Mouse (Mus musculus): ENCODE results near the gene Map2k6. TPM values are rescaled to one million over a fixed set of nuclear protein-coding genes. Genes with fewer than 3 reads are reported as not detected.

The Map2k6 gene
- polyA plus RNA-seq, 1 experiment from 2014 or later, result 4.2 TPM

DNA sequence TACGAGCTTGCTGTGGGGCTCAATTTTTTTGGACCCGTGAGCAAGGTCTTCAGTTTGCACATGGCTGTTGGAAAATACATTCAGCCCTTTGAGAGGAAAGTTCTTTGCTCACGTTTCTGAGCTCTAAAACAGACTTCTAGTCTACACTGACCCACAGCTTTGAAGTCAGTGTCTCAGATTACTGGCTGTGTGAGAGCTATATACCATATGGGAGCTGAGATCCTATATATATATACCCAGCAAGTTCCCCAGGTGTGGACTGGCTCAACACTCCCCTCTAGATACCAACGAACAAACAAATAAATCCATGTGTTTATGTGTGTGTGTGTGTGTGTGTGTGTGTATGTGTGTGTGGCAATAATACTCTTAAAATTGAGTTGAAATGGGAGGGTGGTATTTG, 83.7 kb downstream of the Map2k6 start:
- no peaks in the 10 kb centered on the region for H3K27me3 ChIP-seq (ENCODE audit: insufficient read depth, low read length)
- peaks cover 21% of the 10 kb centered on the region for H3K4me1 ChIP-seq (ENCODE audit: insufficient read depth)
- WGBS (ENCODE audit: insufficient replicate concordance), result 81% methylated on average over 4 of the region's 4 CpGs
- H3K27ac ChIP-seq (ENCODE audit: low read depth), result no peak overlapping the region
- H3K9me3 ChIP-seq (ENCODE audit: low read length), result 0 out of 2 replicates have a peak, but pooled peaks cover 3% of the 10 kb centered on the region
- ATAC-seq (no peak), DNase-seq (no peak)
- H3K4me2 ChIP-seq (ENCODE audit: low read depth, low read length), result no peak overlapping the region
- H3K36me3 ChIP-seq (replicated peaks; ENCODE audit: insufficient read depth, low read length), result peaks cover 3% of the 10 kb centered on the region; the same call in 1 of the 2 replicates
- no peak for TF ChIP-seq CTCF (IDR thresholded peaks at IDR 0.05; ENCODE audit: low read depth)
- no peak for TF ChIP-seq EP300 (IDR thresholded peaks at IDR 0.05; ENCODE audit: low read depth)
- H3K9ac ChIP-seq (replicated peaks), result no peak overlapping the region
- no peak overlapping the region for H3K4me3 ChIP-seq (ENCODE audit: low read depth, low read length)

DNA sequence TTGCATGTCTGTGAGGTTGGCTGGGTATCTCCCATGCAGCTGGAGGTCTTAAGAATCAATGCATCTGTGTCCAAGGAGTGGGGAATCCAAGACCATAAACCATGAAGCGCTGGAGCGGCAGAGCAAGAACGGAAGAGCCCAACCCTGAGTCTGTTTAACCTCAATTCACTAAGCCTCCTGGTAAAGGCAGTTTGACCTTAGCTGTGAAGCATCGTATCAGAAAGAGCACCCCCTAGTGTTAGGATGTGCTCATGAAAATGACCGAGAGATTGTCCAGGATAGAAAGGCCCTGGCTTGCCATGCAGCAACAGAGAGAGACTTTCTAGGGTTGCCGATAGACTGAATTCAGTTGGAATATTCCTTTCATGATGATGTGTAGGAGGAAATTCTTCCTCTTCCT, 84.2 kb downstream of the Map2k6 start:
- H3K9me3 ChIP-seq (ENCODE audit: low read length), result 0 out of 2 replicates have a peak, but pooled peaks cover 3% of the 10 kb centered on the region
- no peak overlapping the region for H3K4me3 ChIP-seq (ENCODE audit: low read depth, low read length)
- 13% methylated on average over 6 of the region's 6 CpGs for WGBS (ENCODE audit: insufficient replicate concordance)
- H3K27ac ChIP-seq (ENCODE audit: low read depth), result 0 out of 2 replicates have a peak overlapping the region, but pooled peaks have one; percentile 2
- H3K4me2 ChIP-seq (ENCODE audit: low read depth, low read length), result no peak overlapping the region
- H3K9ac ChIP-seq (replicated peaks), result no peak overlapping the region
- H3K36me3 ChIP-seq (replicated peaks; ENCODE audit: insufficient read depth, low read length), result peaks cover 3% of the 10 kb centered on the region; the same call in 1 of the 2 replicates
- peaks cover 15% of the 10 kb centered on the region for H3K4me1 ChIP-seq (ENCODE audit: insufficient read depth)
- TF ChIP-seq CTCF (IDR thresholded peaks at IDR 0.05; ENCODE audit: low read depth) (peak; percentile 92), EP300 (IDR thresholded peaks at IDR 0.05; ENCODE audit: low read depth) (no peak)
- DNase-seq, result peak; percentile 50
- ATAC-seq, result peak; percentile 49
- H3K27me3 ChIP-seq (ENCODE audit: insufficient read depth, low read length), result no peaks in the 10 kb centered on the region

DNA sequence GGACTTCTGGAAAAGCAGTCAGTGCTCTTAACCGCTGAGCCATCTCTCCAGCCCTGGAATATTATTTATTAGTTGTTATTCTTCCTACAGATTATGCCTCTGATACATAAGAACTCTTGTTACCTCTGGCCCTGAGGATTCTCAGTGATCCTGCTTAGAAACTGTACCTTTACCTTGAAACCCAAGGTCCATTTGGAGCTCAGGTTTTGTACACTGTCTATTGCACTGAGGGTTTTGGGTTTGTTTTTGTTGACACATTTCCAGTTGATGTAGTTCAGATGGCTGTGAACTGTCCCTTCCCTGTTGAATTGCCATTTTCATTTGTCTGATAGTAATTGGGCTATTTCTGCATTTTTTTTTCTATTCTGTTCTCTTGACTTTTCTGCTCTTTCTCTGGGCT, 85.5 kb downstream of the Map2k6 start:
- H3K27ac ChIP-seq (ENCODE audit: low read depth), result no peak overlapping the region
- peaks cover 3% of the 10 kb centered on the region; the same call in 1 of the 2 replicates for H3K36me3 ChIP-seq (replicated peaks; ENCODE audit: insufficient read depth, low read length)
- ATAC-seq (no peak), DNase-seq (no peak)
- TF ChIP-seq CTCF (IDR thresholded peaks at IDR 0.05; ENCODE audit: low read depth), result no peak
- 91% methylated on average over 1 of the region's 1 CpGs for WGBS (ENCODE audit: insufficient replicate concordance)
- peaks cover 11% of the 10 kb centered on the region for H3K4me1 ChIP-seq (ENCODE audit: insufficient read depth)
- no peak overlapping the region for H3K4me2 ChIP-seq (ENCODE audit: low read depth, low read length)
- H3K27me3 ChIP-seq (ENCODE audit: insufficient read depth, low read length), result no peaks in the 10 kb centered on the region
- H3K4me3 ChIP-seq (ENCODE audit: low read depth, low read length), result no peak overlapping the region
- H3K9me3 ChIP-seq (ENCODE audit: low read length), result 0 out of 2 replicates have a peak, but pooled peaks cover 3% of the 10 kb centered on the region
- no peak overlapping the region for H3K9ac ChIP-seq (replicated peaks)

DNA sequence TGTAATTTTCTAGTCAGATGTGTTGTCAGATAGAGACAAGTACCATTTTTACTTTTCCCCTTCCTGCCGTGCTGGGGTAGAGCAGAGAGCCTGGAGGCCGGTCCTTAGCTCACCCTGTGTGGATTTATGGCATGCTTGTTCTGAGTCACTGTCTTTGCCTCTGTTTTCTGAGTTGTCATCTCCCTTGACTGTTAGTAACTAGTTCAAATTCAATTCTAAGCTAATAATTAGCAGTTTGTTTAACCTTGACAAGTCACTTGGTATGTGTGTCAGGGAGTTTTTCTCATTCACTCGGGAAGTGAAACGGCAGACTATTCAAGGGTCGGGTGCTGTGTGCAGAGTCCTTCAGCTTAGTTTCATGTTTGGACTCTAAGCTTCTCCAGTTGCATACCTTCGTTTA, 86.2 kb downstream of the Map2k6 start:
- Histone ChIP-seq H3K9ac (replicated peaks) (no peak overlapping the region), H3K4me1 (ENCODE audit: insufficient read depth) (peaks cover 10% of the 10 kb centered on the region), H3K27ac (ENCODE audit: low read depth) (peak overlapping the region; percentile 39), H3K4me2 (ENCODE audit: low read depth, low read length) (no peak overlapping the region), H3K9me3 (ENCODE audit: low read length) (0 out of 2 replicates have a peak, but pooled peaks cover 3% of the 10 kb centered on the region), H3K36me3 (replicated peaks; ENCODE audit: insufficient read depth, low read length) (peaks cover 7% of the 10 kb centered on the region; the same call in 1 of the 2 replicates), H3K27me3 (ENCODE audit: insufficient read depth, low read length) (no peaks in the 10 kb centered on the region), H3K4me3 (ENCODE audit: low read depth, low read length) (no peak overlapping the region)
- no peak for TF ChIP-seq CTCF (IDR thresholded peaks at IDR 0.05; ENCODE audit: low read depth)
- 58% methylated on average over 6 of the region's 6 CpGs for WGBS (ENCODE audit: insufficient replicate concordance)
- no peak for DNase-seq
- peak; percentile 52; the same call in 1 of the 2 replicates for ATAC-seq

GRCm38 (mm10) chr11:110487796-110488195, 88.9 kb downstream of the Map2k6 start:
- no peak overlapping the region for H3K4me3 ChIP-seq (ENCODE audit: low read depth, low read length)
- TF ChIP-seq CTCF (IDR thresholded peaks at IDR 0.05; ENCODE audit: low read depth), result no peak
- TF ChIP-seq EP300 (IDR thresholded peaks at IDR 0.05; ENCODE audit: low read depth), result no peak
- no peak overlapping the region for H3K4me2 ChIP-seq (ENCODE audit: low read depth, low read length)
- 77% methylated on average over 6 of the region's 6 CpGs for WGBS (ENCODE audit: insufficient replicate concordance)
- peaks cover 27% of the 10 kb centered on the region for H3K36me3 ChIP-seq (replicated peaks; ENCODE audit: insufficient read depth, low read length)
- no peak for DNase-seq
- H3K27me3 ChIP-seq (ENCODE audit: insufficient read depth, low read length), result no peaks in the 10 kb centered on the region
- H3K4me1 ChIP-seq (ENCODE audit: insufficient read depth), result peaks cover 6% of the 10 kb centered on the region; the same call in 1 of the 2 replicates
- H3K9me3 ChIP-seq (ENCODE audit: low read length), result peaks cover 5% of the 10 kb centered on the region; the same call in 1 of the 2 replicates
- H3K9ac ChIP-seq (replicated peaks), result no peak overlapping the region
- H3K27ac ChIP-seq (ENCODE audit: low read depth), result no peak overlapping the region
- no peak for ATAC-seq

GRCm38 (mm10) chr11:110488301-110488700, 89.4 kb downstream of the Map2k6 start:
- 89% methylated on average over 7 of the region's 7 CpGs for WGBS (ENCODE audit: insufficient replicate concordance)
- Histone ChIP-seq H3K4me3 (ENCODE audit: low read depth, low read length) (no peak overlapping the region), H3K9ac (replicated peaks) (no peak overlapping the region), H3K4me2 (ENCODE audit: low read depth, low read length) (no peak overlapping the region), H3K27ac (ENCODE audit: low read depth) (no peak overlapping the region), H3K27me3 (ENCODE audit: insufficient read depth, low read length) (no peaks in the 10 kb centered on the region), H3K36me3 (replicated peaks; ENCODE audit: insufficient read depth, low read length) (peaks cover 33% of the 10 kb centered on the region), H3K4me1 (ENCODE audit: insufficient read depth) (0 out of 2 replicates have a peak, but pooled peaks cover 3% of the 10 kb centered on the region), H3K9me3 (ENCODE audit: low read length) (peaks cover 5% of the 10 kb centered on the region; the same call in 1 of the 2 replicates)
- TF ChIP-seq CTCF (IDR thresholded peaks at IDR 0.05; ENCODE audit: low read depth) (no peak), EP300 (IDR thresholded peaks at IDR 0.05; ENCODE audit: low read depth) (no peak)
- no peak for ATAC-seq
- DNase-seq, result no peak

Data from liver, postnatal 0 days (tissue).